Mouse (Mus musculus): ENCODE results near the gene Itgav. TPM values are rescaled to one million over a fixed set of nuclear protein-coding genes. Genes with fewer than 3 reads are reported as not detected.
A peak's percentile ranks its signal among the peaks of the same experiment; 100 is the strongest.

Gene Itgav
- polyA plus RNA-seq (2012; rRNA removed) (38.1 and 38.6 TPM in 2 replicates), polyA plus RNA-seq (2014; fragmentation: Nextera tagmentation; extraction: Ambion mirVana) (79.5 and 87.5 TPM in 2 replicates)

- no peaks in the 10 kb centered on the region for H3K9me3 ChIP-seq (ENCODE audit: control insufficient read depth, low read length)
- peak within 1 kb of the TSS; percentile 57 for H3K4me2 ChIP-seq (replicated peaks; ENCODE audit: low read depth, low read length, severe bottlenecking)
- H3K9ac ChIP-seq (ENCODE audit: low read depth, low read length, severe bottlenecking) = peak within 1 kb of the TSS; percentile 92
- peak within 1 kb of the TSS; percentile 94 for H3K27ac ChIP-seq (replicated peaks; ENCODE audit: low read depth, low read length)
- H3K4me3 ChIP-seq (replicated peaks; ENCODE audit: low read length) = peak within 1 kb of the TSS; percentile 85
- TF ChIP-seq POLR2A (IDR thresholded peaks at IDR 0.05; ENCODE audit: borderline replicate concordance, extremely low read depth, insufficient read depth, insufficient read length) = peak; percentile 71; the same call in 1 of the 2 replicates
- no peaks in the 10 kb centered on the region for H3K36me3 ChIP-seq (ENCODE audit: control insufficient read depth, insufficient read depth, low read length)
- peaks cover 14% of the 10 kb centered on the region for H3K4me1 ChIP-seq (ENCODE audit: control insufficient read depth, insufficient read depth, low read length)
- WGBS = under 1% methylated on average over 39 of the region's 84 CpGs
- ATAC-seq (ENCODE audit: low FRiP score, low read depth) = peak; percentile 95
- no peaks in the 10 kb centered on the region for H3K27me3 ChIP-seq (ENCODE audit: control insufficient read depth, insufficient read depth, low read length)
- peak; percentile 84 for DNase-seq (ENCODE audit: low spot score)
These were observed at the start of gene Itgav for GRCm38 (mm10) chr2:83723921-83724826. Itgav (plus strand) TSS chr2:83724397.

GRCm38 (mm10) chr2:83674421-83674820 lies 49.8 kb upstream of the Itgav start:
- Histone ChIP-seq H3K9ac (ENCODE audit: low read depth, low read length, severe bottlenecking) (no peak overlapping the region), H3K4me2 (replicated peaks; ENCODE audit: low read depth, low read length, severe bottlenecking) (no peak overlapping the region), H3K9me3 (ENCODE audit: control insufficient read depth, low read length) (no peaks in the 10 kb centered on the region), H3K36me3 (ENCODE audit: control insufficient read depth, insufficient read depth, low read length) (peaks cover 11% of the 10 kb centered on the region), H3K27ac (replicated peaks; ENCODE audit: low read depth, low read length) (no peak overlapping the region), H3K27me3 (ENCODE audit: control insufficient read depth, insufficient read depth, low read length) (no peaks in the 10 kb centered on the region), H3K4me1 (ENCODE audit: control insufficient read depth, insufficient read depth, low read length) (peaks cover 5% of the 10 kb centered on the region; the same call in 1 of the 2 replicates), H3K4me3 (replicated peaks; ENCODE audit: low read length) (no peak overlapping the region)
- ATAC-seq (ENCODE audit: low FRiP score, low read depth) (no peak), DNase-seq (ENCODE audit: low spot score) (no peak)
- TF ChIP-seq POLR2A (IDR thresholded peaks at IDR 0.05; ENCODE audit: borderline replicate concordance, extremely low read depth, insufficient read depth, insufficient read length) = no peak
- WGBS = 84% methylated on average over 7 of the region's 7 CpGs

GRCm38 (mm10) chr2:83674896-83675295 lies 49.3 kb upstream of the Itgav start:
- no peak overlapping the region for H3K4me3 ChIP-seq (replicated peaks; ENCODE audit: low read length)
- peaks cover 11% of the 10 kb centered on the region for H3K36me3 ChIP-seq (ENCODE audit: control insufficient read depth, insufficient read depth, low read length)
- WGBS = 82% methylated on average over 9 of the region's 9 CpGs
- no peak overlapping the region for H3K27ac ChIP-seq (replicated peaks; ENCODE audit: low read depth, low read length)
- no peaks in the 10 kb centered on the region for H3K9me3 ChIP-seq (ENCODE audit: control insufficient read depth, low read length)
- H3K27me3 ChIP-seq (ENCODE audit: control insufficient read depth, insufficient read depth, low read length) = no peaks in the 10 kb centered on the region
- DNase-seq (ENCODE audit: low spot score) (no peak), ATAC-seq (ENCODE audit: low FRiP score, low read depth) (no peak)
- no peak overlapping the region for H3K4me2 ChIP-seq (replicated peaks; ENCODE audit: low read depth, low read length, severe bottlenecking)
- no peak overlapping the region for H3K9ac ChIP-seq (ENCODE audit: low read depth, low read length, severe bottlenecking)
- H3K4me1 ChIP-seq (ENCODE audit: control insufficient read depth, insufficient read depth, low read length) = peaks cover 5% of the 10 kb centered on the region; the same call in 1 of the 2 replicates
- TF ChIP-seq POLR2A (IDR thresholded peaks at IDR 0.05; ENCODE audit: borderline replicate concordance, extremely low read depth, insufficient read depth, insufficient read length) = no peak

GRCm38 (mm10) chr2:83675681-83676080 lies 48.5 kb upstream of the Itgav start:
- Histone ChIP-seq H3K27ac (replicated peaks; ENCODE audit: low read depth, low read length) (peak overlapping the region; percentile 33; the same call in 1 of the 2 replicates), H3K4me2 (replicated peaks; ENCODE audit: low read depth, low read length, severe bottlenecking) (no peak overlapping the region), H3K9me3 (ENCODE audit: control insufficient read depth, low read length) (no peaks in the 10 kb centered on the region), H3K9ac (ENCODE audit: low read depth, low read length, severe bottlenecking) (no peak overlapping the region), H3K36me3 (ENCODE audit: control insufficient read depth, insufficient read depth, low read length) (peaks cover 11% of the 10 kb centered on the region), H3K4me1 (ENCODE audit: control insufficient read depth, insufficient read depth, low read length) (peaks cover 5% of the 10 kb centered on the region; the same call in 1 of the 2 replicates), H3K27me3 (ENCODE audit: control insufficient read depth, insufficient read depth, low read length) (no peaks in the 10 kb centered on the region), H3K4me3 (replicated peaks; ENCODE audit: low read length) (no peak overlapping the region)
- ATAC-seq (ENCODE audit: low FRiP score, low read depth) = no peak
- TF ChIP-seq POLR2A (IDR thresholded peaks at IDR 0.05; ENCODE audit: borderline replicate concordance, extremely low read depth, insufficient read depth, insufficient read length) = no peak
- no peak for DNase-seq (ENCODE audit: low spot score)
- 26% methylated on average over 5 of the region's 5 CpGs for WGBS

GRCm38 (mm10) chr2:83676226-83676870 lies 47.8 kb upstream of the Itgav start:
- ATAC-seq (ENCODE audit: low FRiP score, low read depth) = no peak
- peak overlapping the region; percentile 33 for H3K27ac ChIP-seq (replicated peaks; ENCODE audit: low read depth, low read length)
- WGBS = 70% methylated on average over 4 of the region's 4 CpGs

More at GRCm38 (mm10) chr2:83676226-83676870, 47.8 kb upstream of the Itgav start:
- DNase-seq (ENCODE audit: low spot score) = no peak
- Histone ChIP-seq H3K4me2 (replicated peaks; ENCODE audit: low read depth, low read length, severe bottlenecking) (no peak overlapping the region), H3K27me3 (ENCODE audit: control insufficient read depth, insufficient read depth, low read length) (no peaks in the 10 kb centered on the region), H3K36me3 (ENCODE audit: control insufficient read depth, insufficient read depth, low read length) (peaks cover 11% of the 10 kb centered on the region), H3K9ac (ENCODE audit: low read depth, low read length, severe bottlenecking) (no peak overlapping the region), H3K9me3 (ENCODE audit: control insufficient read depth, low read length) (no peaks in the 10 kb centered on the region), H3K4me1 (ENCODE audit: control insufficient read depth, insufficient read depth, low read length) (peaks cover 5% of the 10 kb centered on the region; the same call in 1 of the 2 replicates), H3K4me3 (replicated peaks; ENCODE audit: low read length) (no peak overlapping the region)
- TF ChIP-seq POLR2A (IDR thresholded peaks at IDR 0.05; ENCODE audit: borderline replicate concordance, extremely low read depth, insufficient read depth, insufficient read length) = no peak

Measured in limb, embryonic 14.5 days (tissue).